ENCODE assay signal across 11 mouse cellular contexts in genomic region chr17:26971247-26971905, GRCm38 (mm10). TPM values are rescaled to one million over a fixed set of nuclear protein-coding genes. Genes with fewer than 3 reads are reported as not detected.
DNase-seq lines count a peak whose midpoint lies in the region; ATAC-seq lines count a peak whose summit lies in the region.
"Had no signal": no experiment of that assay in that cellular context is flagged by ENCODE, and none has a peak within 500 bp of the region (broad histone marks: within the 10 kb centered on the region; RNA-seq: fewer than 3 reads in every experiment).

No protein-coding gene starts in this region.

- H3K4me3 ChIP-seq in forebrain, embryonic 12.5 days (replicated peaks) = no peak overlapping the region
- H3K4me3 ChIP-seq in forebrain, embryonic 16.5 days (replicated peaks; ENCODE audit: low read length) = no peak overlapping the region
- H3K4me3 ChIP-seq in lung, embryonic 16.5 days (ENCODE audit: low read length) = peak overlapping the region; percentile 70
- H3K4me3 ChIP-seq in limb, embryonic 10.5 days = peak overlapping the region; percentile 83
- H3K4me3 ChIP-seq in stomach, embryonic 14.5 days (ENCODE audit: low read depth, low read length) = peak overlapping the region; percentile 80; the same call in 1 of the 2 replicates

- 66% methylated on average over 8 of the region's 8 CpGs for WGBS in forebrain, embryonic 12.5 days
- 46% methylated on average over 6 of the region's 8 CpGs for WGBS in forebrain, embryonic 16.5 days
- WGBS in lung, embryonic 16.5 days = 36% methylated on average over 8 of the region's 8 CpGs
- WGBS in limb, embryonic 10.5 days = 58% methylated on average over 8 of the region's 8 CpGs
- 43% methylated on average over 8 of the region's 8 CpGs for WGBS in stomach, embryonic 14.5 days

- DNase-seq in lung, postnatal 25 days (ENCODE audit: low spot score) = no peak
- DNase-seq in limb, embryonic 10.5 days (ENCODE audit: low spot score) = no peak
- DNase-seq in urinary bladder, postnatal 36 days (ENCODE audit: low spot score in 2 of 2) = no peak
- DNase-seq in kidney, adult 8-10 months = no peak
- DNase-seq: B cell, adult 2 months; kidney, adult 9 months had no signal

- peak overlapping the region; percentile 17 for H3K9ac ChIP-seq in forebrain, embryonic 12.5 days
- H3K9ac ChIP-seq in forebrain, embryonic 16.5 days (replicated peaks; ENCODE audit: low read depth, low read length) = no peak overlapping the region
- peak overlapping the region; percentile 92 for H3K9ac ChIP-seq in lung, embryonic 16.5 days (ENCODE audit: low read length)
- no peak overlapping the region; the same call in 1 of the 2 replicates for H3K9ac ChIP-seq in stomach, embryonic 14.5 days (replicated peaks; ENCODE audit: low read depth, low read length)

- no peak overlapping the region for H3K27ac ChIP-seq in forebrain, embryonic 12.5 days
- H3K27ac ChIP-seq in forebrain, embryonic 16.5 days (ENCODE audit: low read length) = no peak overlapping the region
- peak overlapping the region; percentile 15 for H3K27ac ChIP-seq in lung, embryonic 16.5 days (ENCODE audit: low read length)
- no peak overlapping the region; the same call in 1 of the 2 replicates for H3K27ac ChIP-seq in limb, embryonic 10.5 days
- peak overlapping the region; percentile 64; the same call in 1 of the 2 replicates for H3K27ac ChIP-seq in stomach, embryonic 14.5 days (ENCODE audit: low read length)

- no peak for ATAC-seq in forebrain, embryonic 12.5 days (ENCODE audit: low FRiP score)
- ATAC-seq in forebrain, embryonic 16.5 days = no peak
- ATAC-seq in lung, embryonic 16.5 days (ENCODE audit: low read depth) = no peak
- ATAC-seq in stomach, embryonic 14.5 days (ENCODE audit: insufficient number of reproducible peaks, insufficient read depth, low FRiP score, low read depth) = no peak
- ATAC-seq: activated CD4-positive, CD25-positive, alpha-beta regulatory T cell, adult 4 months had no signal

- H3K27me3 ChIP-seq in forebrain, embryonic 12.5 days = no peaks in the 10 kb centered on the region
- no peaks in the 10 kb centered on the region for H3K27me3 ChIP-seq in forebrain, embryonic 16.5 days (replicated peaks; ENCODE audit: control insufficient read depth, insufficient read depth, low read length)
- no peaks in the 10 kb centered on the region for H3K27me3 ChIP-seq in lung, embryonic 16.5 days (ENCODE audit: control insufficient read depth, insufficient read depth, low read depth, low read length)
- no peaks in the 10 kb centered on the region for H3K27me3 ChIP-seq in limb, embryonic 10.5 days (ENCODE audit: low read depth, poor library complexity, severe bottlenecking)
- H3K27me3 ChIP-seq in stomach, embryonic 14.5 days (ENCODE audit: control insufficient read depth, insufficient read depth, low read length) = no peaks in the 10 kb centered on the region

- H3K9me3 ChIP-seq in forebrain, embryonic 12.5 days = no peaks in the 10 kb centered on the region
- H3K9me3 ChIP-seq in forebrain, embryonic 16.5 days (ENCODE audit: control insufficient read depth, low read length) = no peaks in the 10 kb centered on the region
- H3K9me3 ChIP-seq in lung, embryonic 16.5 days (ENCODE audit: control insufficient read depth, low read length) = no peaks in the 10 kb centered on the region
- H3K9me3 ChIP-seq in limb, embryonic 10.5 days (replicated peaks) = no peaks in the 10 kb centered on the region
- H3K9me3 ChIP-seq in stomach, embryonic 14.5 days (ENCODE audit: control insufficient read depth, low read depth, low read length) = no peaks in the 10 kb centered on the region

- peaks cover 49% of the 10 kb centered on the region for H3K36me3 ChIP-seq in forebrain, embryonic 12.5 days (replicated peaks)
- H3K36me3 ChIP-seq in forebrain, embryonic 16.5 days (ENCODE audit: control insufficient read depth, insufficient read depth) = peaks cover 17% of the 10 kb centered on the region
- peaks cover 14% of the 10 kb centered on the region for H3K36me3 ChIP-seq in lung, embryonic 16.5 days (ENCODE audit: control insufficient read depth, insufficient read depth, low read length)
- H3K36me3 ChIP-seq in limb, embryonic 10.5 days = peaks cover 70% of the 10 kb centered on the region
- H3K36me3 ChIP-seq in stomach, embryonic 14.5 days (ENCODE audit: control insufficient read depth, insufficient read depth, low read length) = peaks cover 29% of the 10 kb centered on the region

- peaks cover 45% of the 10 kb centered on the region for H3K4me1 ChIP-seq in forebrain, embryonic 12.5 days
- H3K4me1 ChIP-seq in forebrain, embryonic 16.5 days (replicated peaks; ENCODE audit: control insufficient read depth, insufficient read depth, low read length) = peaks cover 37% of the 10 kb centered on the region
- peaks cover 28% of the 10 kb centered on the region for H3K4me1 ChIP-seq in lung, embryonic 16.5 days (replicated peaks; ENCODE audit: control insufficient read depth, insufficient read depth, low read length)
- peaks cover 46% of the 10 kb centered on the region for H3K4me1 ChIP-seq in limb, embryonic 10.5 days
- peaks cover 18% of the 10 kb centered on the region; the same call in 1 of the 2 replicates for H3K4me1 ChIP-seq in stomach, embryonic 14.5 days (ENCODE audit: control insufficient read depth, insufficient read depth, low read length)

- peak overlapping the region; percentile 98 for H3K4me2 ChIP-seq in forebrain, embryonic 12.5 days
- no peak overlapping the region for H3K4me2 ChIP-seq in forebrain, embryonic 16.5 days (ENCODE audit: low read length)
- peak overlapping the region; percentile 82 for H3K4me2 ChIP-seq in lung, embryonic 16.5 days (ENCODE audit: low read depth, low read length)
- peak overlapping the region; percentile 65 for H3K4me2 ChIP-seq in stomach, embryonic 14.5 days (replicated peaks; ENCODE audit: low read depth, low read length)

RNA-seq across cellular contexts. Expression of gene Zbtb9, which starts 1.6 kb away (rescaled TPM):
- polyA plus RNA-seq in forebrain, embryonic 12.5 days (2016; fragmentation: Nextera tagmentation; extraction: Ambion mirVana) = 18.9 and 20.0 TPM in 2 replicates
- 17.5 and 19.1 TPM in 2 replicates for polyA plus RNA-seq in forebrain, embryonic 16.5 days (2015; fragmentation: Nextera tagmentation; extraction: Ambion mirVana)
- polyA plus RNA-seq in lung, embryonic 16.5 days (2015; fragmentation: Nextera tagmentation; extraction: Ambion mirVana) = 16.5 and 17.1 TPM in 2 replicates
- polyA plus RNA-seq in limb, embryonic 10.5 days (2016; fragmentation: Nextera tagmentation; extraction: Ambion mirVana) = 20.6 and 22.0 TPM in 2 replicates
- polyA plus RNA-seq in stomach, embryonic 14.5 days (2014; fragmentation: Nextera tagmentation; extraction: Ambion mirVana) = 9.8 and 10.5 TPM in 2 replicates

RNA-seq across cellular contexts. Expression of gene Syngap1, which starts 30.3 kb away (rescaled TPM):
- polyA plus RNA-seq in forebrain, embryonic 12.5 days (2016; fragmentation: Nextera tagmentation; extraction: Ambion mirVana) = 3.9 and 4.8 TPM in 2 replicates
- 5.4 and 5.8 TPM in 2 replicates for polyA plus RNA-seq in forebrain, embryonic 16.5 days (2015; fragmentation: Nextera tagmentation; extraction: Ambion mirVana)
- 0.90 and 1.9 TPM in 2 replicates for polyA plus RNA-seq in lung, embryonic 16.5 days (2015; fragmentation: Nextera tagmentation; extraction: Ambion mirVana)
- polyA plus RNA-seq in limb, embryonic 10.5 days (2016; fragmentation: Nextera tagmentation; extraction: Ambion mirVana) = 2.8 and 3.1 TPM in 2 replicates
- 3.0 and 3.3 TPM in 2 replicates for polyA plus RNA-seq in stomach, embryonic 14.5 days (2014; fragmentation: Nextera tagmentation; extraction: Ambion mirVana)
- polyA plus RNA-seq: activated CD4-positive, CD25-positive, alpha-beta regulatory T cell, adult 4 months had no signal

RNA-seq across cellular contexts. Expression of gene Cuta, which starts 32.0 kb away (rescaled TPM):
- 155 and 161 TPM in 2 replicates for polyA plus RNA-seq in forebrain, embryonic 12.5 days (2016; fragmentation: Nextera tagmentation; extraction: Ambion mirVana)
- 137 and 138 TPM in 2 replicates for polyA plus RNA-seq in forebrain, embryonic 16.5 days (2015; fragmentation: Nextera tagmentation; extraction: Ambion mirVana)
- polyA plus RNA-seq in lung, embryonic 16.5 days (2015; fragmentation: Nextera tagmentation; extraction: Ambion mirVana) = 194 and 199 TPM in 2 replicates
- 184 and 188 TPM in 2 replicates for polyA plus RNA-seq in limb, embryonic 10.5 days (2016; fragmentation: Nextera tagmentation; extraction: Ambion mirVana)
- polyA plus RNA-seq in stomach, embryonic 14.5 days (2014; fragmentation: Nextera tagmentation; extraction: Ambion mirVana) = 152 and 161 TPM in 2 replicates

RNA-seq across cellular contexts. Expression of gene Phf1, which starts 38.5 kb away (rescaled TPM):
- polyA plus RNA-seq in forebrain, embryonic 12.5 days (2016; fragmentation: Nextera tagmentation; extraction: Ambion mirVana) = 8.6 and 8.8 TPM in 2 replicates
- 16.2 and 19.7 TPM in 2 replicates for polyA plus RNA-seq in forebrain, embryonic 16.5 days (2015; fragmentation: Nextera tagmentation; extraction: Ambion mirVana)
- polyA plus RNA-seq in lung, embryonic 16.5 days (2015; fragmentation: Nextera tagmentation; extraction: Ambion mirVana) = 9.7 and 10.0 TPM in 2 replicates
- 3.5 and 5.0 TPM in 2 replicates for polyA plus RNA-seq in limb, embryonic 10.5 days (2016; fragmentation: Nextera tagmentation; extraction: Ambion mirVana)
- polyA plus RNA-seq in stomach, embryonic 14.5 days (2014; fragmentation: Nextera tagmentation; extraction: Ambion mirVana) = 8.9 and 9.9 TPM in 2 replicates

RNA-seq across cellular contexts. Expression of gene Kifc5b, which starts 54.5 kb away (rescaled TPM):
- 9.7 and 9.8 TPM in 2 replicates for polyA plus RNA-seq in forebrain, embryonic 12.5 days (2016; fragmentation: Nextera tagmentation; extraction: Ambion mirVana)
- polyA plus RNA-seq in forebrain, embryonic 16.5 days (2015; fragmentation: Nextera tagmentation; extraction: Ambion mirVana) = 3.1 and 6.8 TPM in 2 replicates
- polyA plus RNA-seq in lung, embryonic 16.5 days (2015; fragmentation: Nextera tagmentation; extraction: Ambion mirVana) = 9.0 and 12.9 TPM in 2 replicates
- polyA plus RNA-seq in limb, embryonic 10.5 days (2016; fragmentation: Nextera tagmentation; extraction: Ambion mirVana) = 12.3 and 12.6 TPM in 2 replicates
- 7.1 and 8.2 TPM in 2 replicates for polyA plus RNA-seq in stomach, embryonic 14.5 days (2014; fragmentation: Nextera tagmentation; extraction: Ambion mirVana)

Comparison
In these comparisons a context has a peak if more than half of its experiments do, and no peak if none do; other contexts are left out.
1. H3K9ac ChIP-seq: peak in forebrain, embryonic 12.5 days (single experiment) and lung, embryonic 16.5 days (single experiment); none in forebrain, embryonic 16.5 days (single experiment) and stomach, embryonic 14.5 days (single experiment).
2. H3K27ac ChIP-seq: peak in lung, embryonic 16.5 days (single experiment) and stomach, embryonic 14.5 days (single experiment); none in forebrain, embryonic 12.5 days (single experiment), forebrain, embryonic 16.5 days (single experiment) and limb, embryonic 10.5 days (single experiment).
3. H3K4me3 ChIP-seq: peak in lung, embryonic 16.5 days (single experiment), limb, embryonic 10.5 days (single experiment) and stomach, embryonic 14.5 days (single experiment); none in forebrain, embryonic 12.5 days (single experiment) and forebrain, embryonic 16.5 days (single experiment).